Mouse (Mus musculus) retina, postnatal 1 day (tissue): ENCODE data around the gene Mreg.

Experiments used
- DNase-seq: peaks from one replicate; pipeline ENCODE4 v3.0.0-alpha.2; 2012

Mreg gene

GRCm38 (mm10) chr1:72121608-72122185 is 90.4 kb downstream of the Mreg start:
- DNase-seq, result no peak

GRCm38 (mm10) chr1:72119981-72120380 is 92.1 kb downstream of the Mreg start:
- no peak for DNase-seq

GRCm38 (mm10) chr1:72114206-72114605 is 97.9 kb downstream of the Mreg start:
- DNase-seq, result no peak
